Mouse (Mus musculus) bone marrow macrophage, adult 2 months (primary cell): ENCODE measurements around the gene Ctbp2.

Experiments used
- CTCF ChIP-seq: IDR thresholded peaks from 2 replicates; pipeline ENCODE4 v1.5.1; 2012; ENCODE audit warnings: low read depth, mild to moderate bottlenecking, low read length, moderate library complexity
- POLR2A ChIP-seq: IDR thresholded peaks from 2 replicates; pipeline ENCODE4 v1.6.1; 2012; ENCODE audit warnings: mild to moderate bottlenecking, low read depth, low read length, borderline replicate concordance

DNA sequence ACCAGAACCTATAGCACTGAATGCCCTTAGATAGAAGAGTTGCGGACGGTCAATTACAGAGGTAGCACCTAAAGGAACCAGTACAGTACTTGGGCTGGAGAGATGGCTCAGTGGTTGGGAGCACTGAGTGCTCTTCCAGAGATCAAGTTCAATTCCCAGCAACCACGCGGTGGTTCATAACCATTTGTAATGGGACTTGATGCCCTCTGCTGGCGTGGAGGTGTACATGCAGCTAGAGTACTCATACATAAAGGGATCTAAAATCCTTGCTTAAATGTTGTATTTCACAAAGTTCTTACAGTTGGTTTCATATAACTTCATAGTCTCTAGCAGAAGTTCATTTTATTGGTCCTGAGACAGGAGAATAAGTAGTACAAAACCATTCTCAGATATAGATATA is 9.4 kb upstream of the Ctbp2 start:
- TF ChIP-seq POLR2A = no peak
- TF ChIP-seq CTCF = peak; percentile 40; the same call in 1 of the 2 replicates
